Mouse (Mus musculus): ENCODE data around the gene Parp6.

Gene Parp6

DNA sequence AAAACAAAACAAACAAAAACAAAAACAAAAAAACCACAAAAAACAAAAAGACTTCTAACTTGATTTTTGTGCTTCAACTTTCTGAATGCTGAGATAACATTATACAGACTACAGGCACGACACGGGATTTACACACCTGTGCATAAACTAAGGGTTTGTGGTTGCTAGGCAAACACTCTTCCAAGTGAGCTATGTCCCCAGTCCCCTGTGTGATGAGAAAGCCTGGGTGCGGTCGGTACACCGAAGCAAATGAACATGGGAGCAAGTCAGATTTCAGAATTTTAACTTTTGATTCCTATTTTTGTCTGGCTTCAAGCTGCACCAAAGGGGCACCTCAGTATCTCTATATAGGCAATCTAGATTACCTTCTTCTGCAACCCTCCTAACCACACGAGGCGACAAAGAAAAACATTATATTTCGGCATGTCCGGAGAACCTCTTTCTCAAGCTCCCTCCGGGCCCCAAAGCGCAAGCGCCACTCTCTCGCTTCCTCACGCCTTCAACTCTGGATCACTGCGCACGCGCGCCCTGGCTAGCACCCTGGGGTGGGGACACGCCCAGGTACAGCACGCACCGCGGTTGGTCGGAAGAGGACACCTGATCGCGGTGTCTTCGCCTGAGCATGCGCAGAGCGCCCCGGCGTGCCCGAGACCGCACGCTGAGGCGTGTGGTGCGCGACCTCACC, at the start of gene Parp6:
TSS of gene Parp6 (plus strand) at position 663 of the 685 bp plus-strand sequence.
- DNase-seq (ENCODE audit: low read depth): peak; percentile 100

DNA sequence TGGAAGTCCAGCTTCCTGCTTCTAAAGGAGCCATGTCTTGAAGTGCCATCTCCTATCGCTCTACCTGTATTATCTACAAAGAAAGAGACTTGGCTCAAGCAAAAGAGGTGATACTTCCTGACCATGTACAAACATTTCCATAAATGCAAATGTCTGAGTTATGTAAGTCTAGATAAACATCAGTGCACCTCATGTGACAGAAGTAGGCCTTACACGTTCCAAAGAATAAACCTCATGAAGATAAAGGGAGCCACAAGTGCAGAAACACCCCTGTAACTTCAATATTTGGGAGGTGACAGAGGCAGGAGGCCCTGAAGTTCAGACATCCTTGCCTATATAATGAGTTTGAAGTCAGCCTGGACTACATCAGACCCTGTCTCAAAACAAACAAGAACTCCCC, 45.2 kb upstream of the Parp6 start:
- DNase-seq (ENCODE audit: low read depth): no peak

- DNase-seq (ENCODE audit: low read depth): no peak
These were observed 39.7 kb upstream of the Parp6 start for GRCm38 (mm10) chr9:59577401-59577800.

GRCm38 (mm10) chr9:59577844-59578504, 39.1 kb upstream of the Parp6 start, which contains the start of gene Celf6:
TSS of gene Celf6 (plus strand) at chr9:59577917.
- peak; percentile 81 for DNase-seq (ENCODE audit: low read depth)

GRCm38 (mm10) chr9:59578505-59578867, 38.6 kb upstream of the Parp6 start:
- DNase-seq (ENCODE audit: low read depth): no peak

DNA sequence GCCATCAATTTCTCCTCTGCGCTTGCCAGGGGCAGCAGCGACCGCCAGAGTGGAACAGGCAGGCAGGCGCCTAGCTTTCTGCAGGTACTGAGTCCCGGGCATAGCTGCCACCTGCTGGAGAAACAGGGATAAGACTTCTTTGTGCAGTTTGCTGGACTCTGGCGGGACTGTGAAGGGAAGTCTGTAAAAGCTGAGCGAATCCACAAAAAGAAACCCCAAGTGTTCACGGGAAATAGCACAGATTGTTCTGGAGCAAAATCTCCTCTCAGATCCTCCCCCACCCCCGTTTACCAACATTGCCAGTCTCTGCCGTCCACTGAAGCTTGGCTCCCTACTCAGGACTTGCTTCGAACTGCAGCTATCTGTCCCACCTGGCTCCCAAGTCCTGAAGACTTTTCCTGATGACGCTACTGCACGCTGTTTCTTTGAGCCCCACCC, 32.2 kb upstream of the Parp6 start:
- DNase-seq (ENCODE audit: low read depth): peak; percentile 72

GRCm38 (mm10) chr9:59588252-59588651, 28.8 kb upstream of the Parp6 start:
- no peak for DNase-seq (ENCODE audit: low read depth)

GRCm38 (mm10) chr9:59588710-59589671, 28.1 kb upstream of the Parp6 start:
- DNase-seq (ENCODE audit: low read depth): peak; percentile 31

- no peak for DNase-seq (ENCODE audit: low read depth)
These were observed 27.2 kb upstream of the Parp6 start for GRCm38 (mm10) chr9:59589703-59590439.

DNA sequence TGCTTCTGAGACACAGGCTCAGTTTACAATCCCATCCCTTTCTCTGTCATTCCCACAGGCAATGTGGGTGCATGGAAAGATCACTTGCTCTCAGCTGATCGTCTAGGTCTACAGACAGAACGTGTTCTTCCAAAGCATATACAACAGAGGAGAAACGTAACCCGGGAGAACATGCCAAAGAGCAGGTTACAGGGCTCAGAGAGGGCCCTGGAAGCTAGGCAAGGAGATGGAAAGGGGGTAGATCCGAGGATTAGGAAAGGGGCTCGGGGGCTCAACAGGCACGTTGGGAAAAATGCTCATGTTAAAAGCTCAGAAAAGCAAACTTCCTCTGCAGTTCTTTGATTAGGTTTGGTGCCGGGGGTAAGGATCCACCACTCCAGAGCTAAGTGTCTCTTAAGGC, 15.4 kb upstream of the Parp6 start:
- no peak for DNase-seq (ENCODE audit: low read depth)

DNA sequence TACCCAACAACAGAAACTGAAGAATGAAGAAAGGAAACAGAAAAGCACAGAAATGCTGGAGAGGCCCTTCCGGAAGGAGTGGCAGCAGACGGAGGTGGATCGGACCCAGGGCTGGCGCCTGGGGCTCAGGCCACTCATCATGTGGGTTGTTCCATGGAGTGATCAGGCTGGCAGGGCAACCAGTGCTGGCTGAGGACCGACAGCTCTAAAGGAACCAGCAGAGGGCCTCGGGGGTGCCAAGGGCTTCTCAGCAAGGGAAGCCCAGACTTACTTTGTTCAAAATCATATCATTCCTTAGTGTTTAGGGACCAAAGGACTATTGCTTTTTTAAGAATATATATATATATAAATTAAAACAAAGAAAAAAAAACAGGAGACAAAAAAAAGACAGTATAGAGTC, 11.1 kb upstream of the Parp6 start:
- DNase-seq (ENCODE audit: low read depth): no peak

DNA sequence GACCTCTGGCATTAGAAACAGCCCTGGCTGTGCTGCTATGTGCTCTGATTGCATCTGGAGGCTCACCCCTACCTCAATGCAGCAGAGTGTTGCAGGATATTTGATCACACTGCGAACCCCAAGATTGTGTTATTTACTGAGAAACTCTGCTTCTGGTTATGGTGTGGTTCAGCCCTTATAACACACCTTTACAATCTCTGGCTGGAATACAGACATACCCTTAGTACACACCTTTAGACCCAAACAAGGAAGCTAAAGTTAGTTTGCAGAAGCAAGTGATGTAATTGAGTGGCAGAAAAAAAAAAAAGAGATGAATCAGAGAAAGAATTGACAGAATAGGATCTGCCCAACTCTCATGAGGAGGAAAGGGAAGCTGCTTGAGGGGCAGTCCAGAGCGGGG, 6.1 kb upstream of the Parp6 start:
- DNase-seq (ENCODE audit: low read depth): no peak

DNA sequence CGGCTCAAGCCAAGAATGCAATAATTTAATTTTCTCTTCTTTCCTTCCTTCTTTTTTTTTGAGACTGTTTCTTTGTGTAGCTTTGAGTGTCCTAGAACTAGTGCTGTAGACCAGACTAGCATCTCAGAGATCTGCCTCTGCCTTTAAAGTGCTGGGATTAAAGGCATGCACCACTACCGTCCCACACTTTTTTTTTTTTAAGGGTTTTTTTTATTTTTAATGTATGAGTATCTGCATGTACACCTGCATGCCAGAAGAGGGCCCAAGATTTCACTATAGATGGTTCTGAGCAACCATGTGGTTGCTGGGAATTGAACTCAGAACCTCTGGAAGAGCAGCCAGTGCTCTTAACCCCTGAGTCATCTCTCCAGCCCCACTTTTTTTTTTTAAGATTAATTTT, 1.3 kb upstream of the Parp6 start:
- peak; percentile 12 for DNase-seq (ENCODE audit: low read depth)

- no peak for DNase-seq (ENCODE audit: low read depth)
These were observed 356 bp downstream of the Parp6 start for GRCm38 (mm10) chr9:59617307-59617973.

GRCm38 (mm10) chr9:59638372-59638771, 21.3 kb downstream of the Parp6 start:
- no peak for DNase-seq (ENCODE audit: low read depth)

DNA sequence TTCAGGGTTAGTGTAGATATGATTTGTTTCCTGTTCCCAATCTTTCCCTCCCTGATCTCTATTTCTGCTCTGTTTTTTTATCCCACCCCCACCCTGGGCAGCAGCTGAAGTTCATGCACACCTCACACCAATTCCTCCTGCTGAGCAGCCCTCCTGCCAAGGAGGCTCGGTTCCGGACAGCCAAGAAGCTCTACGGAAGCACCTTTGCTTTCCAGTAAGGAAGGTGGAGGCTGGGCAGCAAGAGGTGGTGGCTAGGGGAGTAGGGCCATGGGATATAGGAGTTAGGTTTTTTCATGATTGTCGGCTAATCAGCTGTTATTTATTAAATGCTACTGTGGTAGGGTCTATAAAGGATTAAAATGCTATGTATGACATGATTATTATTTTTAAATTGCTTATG, 22.9 kb downstream of the Parp6 start:
- no peak for DNase-seq (ENCODE audit: low read depth)

DNA sequence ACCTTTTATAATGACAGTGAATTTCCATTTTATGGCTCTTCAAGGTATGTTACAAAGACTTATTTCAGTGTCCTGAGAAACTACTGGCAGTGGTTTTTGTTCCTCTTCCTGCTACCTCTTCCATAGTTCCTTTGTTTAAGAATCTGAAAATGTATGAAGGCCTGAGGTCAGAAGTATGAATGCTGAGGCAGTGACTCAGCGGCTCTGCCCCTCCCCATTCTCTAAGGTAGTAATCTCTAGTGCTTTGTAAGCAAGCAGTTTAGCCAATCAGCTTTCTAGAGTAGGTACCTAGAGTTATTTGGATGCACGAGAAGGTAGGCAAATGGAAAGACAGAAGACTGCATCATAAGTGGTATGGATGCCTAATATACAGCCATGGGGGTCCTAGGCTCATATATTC, 24.2 kb downstream of the Parp6 start:
- no peak for DNase-seq (ENCODE audit: low read depth)

- DNase-seq (ENCODE audit: low read depth): no peak
These were observed 32.8 kb downstream of the Parp6 start for GRCm38 (mm10) chr9:59649911-59650310.

DNA sequence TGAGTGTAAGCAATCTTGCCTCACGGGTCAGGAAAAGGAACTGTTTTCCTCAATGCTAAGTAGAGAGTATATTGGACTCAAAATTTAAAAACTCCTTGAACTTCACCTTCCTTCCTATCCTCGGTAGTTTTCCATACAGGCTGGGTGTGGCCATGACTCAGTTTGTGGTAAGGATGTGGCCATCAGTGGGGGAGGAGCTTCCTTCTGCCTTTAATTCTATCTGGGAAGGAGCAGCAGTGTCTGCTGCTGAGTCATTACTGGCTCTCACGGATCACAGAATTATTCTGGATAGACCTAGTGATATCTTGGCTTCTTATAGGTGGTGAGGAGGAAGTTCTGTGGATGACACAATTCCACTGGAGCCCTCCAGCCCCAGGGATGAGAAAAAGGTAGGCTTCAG, 36.3 kb downstream of the Parp6 start:
- peak; percentile 34 for DNase-seq (ENCODE audit: low read depth)

DNA sequence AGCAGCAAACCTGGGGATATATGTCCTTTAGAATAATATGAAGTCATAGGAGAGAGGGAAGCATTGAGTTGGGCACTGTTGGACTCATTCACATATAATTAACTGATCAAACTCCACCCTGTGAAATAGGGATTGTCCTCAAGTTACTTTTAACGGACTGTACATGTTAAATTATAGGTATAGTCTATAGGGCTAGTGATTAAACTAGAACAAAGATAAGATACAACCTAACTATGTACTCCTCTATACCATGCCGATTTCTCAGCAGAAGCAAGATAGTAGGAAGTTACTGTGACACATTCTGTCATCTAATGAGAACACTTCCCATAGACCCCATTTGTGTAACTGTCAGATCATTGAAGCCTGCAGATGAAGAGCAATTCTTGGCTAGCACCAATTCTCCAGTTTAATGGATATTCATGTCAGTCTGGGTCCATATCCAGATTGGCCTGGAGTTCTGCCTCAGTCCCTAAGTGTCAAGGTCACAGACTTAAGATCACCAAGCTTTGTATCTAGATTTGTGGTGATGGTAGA, 37.4 kb downstream of the Parp6 start:
- DNase-seq (ENCODE audit: low read depth): no peak

All from induced T-regulatory cell, adult 2 months (primary cell).